Mouse (Mus musculus) embryo, embryonic 11 days (tissue): ENCODE measurements at regions not wholly inside any gene's neighbourhood (a gene's known extent, or its start where the extent isn't known, plus 50 kb on each side); places are given as distances from the start of the nearest gene placed in this dataset.
A peak's percentile ranks its signal among the peaks of the same experiment; 100 is the strongest.

Experiments
- DNase-seq: peaks from one replicate; pipeline ENCODE4 v3.0.0-alpha.2; 2015

GRCm38 (mm10) chr16:95196622-95197021, 60.7 kb upstream of the Kcnj15 start:
- peak; percentile 78 for DNase-seq

GRCm38 (mm10) chr16:95198795-95199563, 58.4 kb upstream of the Kcnj15 start:
- no peak for DNase-seq

GRCm38 (mm10) chr16:95202126-95202883, 55.1 kb upstream of the Kcnj15 start:
- DNase-seq: no peak

- DNase-seq: no peak
Observed at GRCm38 (mm10) chr16:95203026-95203425, 54.3 kb upstream of the Kcnj15 start.

GRCm38 (mm10) chr16:95203790-95204189, 53.6 kb upstream of the Kcnj15 start:
- DNase-seq: no peak

GRCm38 (mm10) chr16:95204507-95204906, 52.9 kb upstream of the Kcnj15 start:
- no peak for DNase-seq

GRCm38 (mm10) chr16:95206445-95206844, 50.9 kb upstream of the Kcnj15 start:
- DNase-seq: no peak

- no peak for DNase-seq
Observed at GRCm38 (mm10) chr16:95207547-95207946, 49.8 kb upstream of the Kcnj15 start.
